Mouse (Mus musculus) liver, embryonic 14.5 days (tissue): ENCODE data around the gene Ccdc15. TPM values are rescaled to one million over a fixed set of nuclear protein-coding genes. Genes with fewer than 3 reads are reported as not detected.

Experiments
- ATAC-seq: fragments of 200-750 bp; cut with Nextera tagmentation; 2 replicates; pipeline ENCODE4 v1.8.0; 2017; ENCODE audit warnings: moderate number of reproducible peaks, mild to moderate bottlenecking, moderate library complexity; ENCODE audit not compliant: insufficient read depth
- DNase-seq, 3 experiments: peaks; one replicate each; pipeline ENCODE4 v3.0.0-alpha.2; 2012 to 2013; ENCODE audit warnings: low read depth in 3 of 3, low spot score in 3 of 3
- H3K27ac ChIP-seq: fragments of 300-500 bp; sonication (generic); 2 replicates; pipeline ENCODE4 v1.5.1; 2014; ENCODE audit warnings: moderate library complexity, mild to moderate bottlenecking, control low read depth, inconsistent platforms
- H3K27me3 ChIP-seq: fragments of 300-500 bp; sonication (generic); 2 replicates; pipeline ENCODE4 v1.6.1; 2014; ENCODE audit warnings: mild to moderate bottlenecking, low read length, moderate library complexity; ENCODE audit not compliant: control insufficient read depth, insufficient read depth
- H3K36me3 ChIP-seq: fragments of 300-500 bp; sonication (generic); replicated peaks from 2 replicates; pipeline ENCODE4 v1.6.1; 2014; ENCODE audit warnings: low read depth; ENCODE audit not compliant: control insufficient read depth, insufficient read depth
- H3K4me1 ChIP-seq, 2 experiments: fragments of 200-500 bp in 1 of 2; fragments of 300-500 bp in 1 of 2; sonication (generic) in 1 of 2; replicated peaks; 2 replicates each; pipeline ENCODE4 v1.6.1; 2012 to 2014; ENCODE audit warnings: antibody characterized with exemption in 1 of 2, inconsistent platforms in 1 of 2, low read length in 1 of 2; ENCODE audit not compliant: control insufficient read depth in 2 of 2, insufficient read depth in 2 of 2
- H3K4me2 ChIP-seq: fragments of 300-500 bp; sonication (generic); 2 replicates; pipeline ENCODE4 v1.6.1; 2014; ENCODE audit warnings: low read depth, mild to moderate bottlenecking, control low read depth, moderate library complexity
- H3K4me3 ChIP-seq, 2 experiments: fragments of 200-500 bp in 1 of 2; fragments of 300-500 bp in 1 of 2; sonication (generic) in 1 of 2; 2 replicates each; pipeline ENCODE4 v1.5.1; 2012 to 2014; ENCODE audit warnings: low read depth in 2 of 2, low read length in 2 of 2, mild to moderate bottlenecking in 2 of 2, control low read depth in 1 of 2, inconsistent platforms in 1 of 2, moderate library complexity in 1 of 2; ENCODE audit not compliant: insufficient read depth in 1 of 2
- H3K9ac ChIP-seq: fragments of 300-500 bp; sonication (generic); replicated peaks from 2 replicates; pipeline ENCODE4 v1.6.1; 2014; ENCODE audit warnings: mild to moderate bottlenecking, control low read depth, moderate library complexity
- H3K9me3 ChIP-seq: fragments of 300-500 bp; sonication (generic); 2 replicates; pipeline ENCODE4 v1.6.1; 2016; ENCODE audit warnings: low read length, mixed read lengths; ENCODE audit not compliant: control insufficient read depth
- CTCF ChIP-seq: IDR thresholded peaks from 2 replicates; pipeline ENCODE4 v1.5.1; 2016; ENCODE audit warnings: antibody characterized with exemption, low read depth, control low read depth
- EP300 ChIP-seq: IDR thresholded peaks from 2 replicates; pipeline ENCODE4 v1.6.1; 2016; ENCODE audit warnings: antibody characterized with exemption, low read depth
- WGBS: fragments of 180-500 bp; shearing (Covaris S2); extraction: QIAGEN DNeasy Blood & Tissue Kit; methylation state at CpG from one replicate; pipeline ENCODE4 v1.1.7; 2014; ENCODE audit not compliant: insufficient replicate concordance; 5-methylcytosine and 5-hydroxymethylcytosine counted together
- polyA plus RNA-seq, 2 experiments: library from polyadenylated mRNA; depleted of rRNA in 1 of 2; stranded (reverse) in 1 of 2; unstranded in 1 of 2; fragments of >200 nt; fragmentation: Nextera tagmentation in 1 of 2; extraction: Ambion mirVana in 1 of 2; gene quantifications; 2 replicates each; pipeline versions ENCODE4 v1.2.1 to v1.2.3; 2012 to 2014

Ccdc15 gene
- polyA plus RNA-seq, 2 experiments: 1.5 to 3.0 TPM

- H3K9me3 ChIP-seq: no peaks in the 10 kb centered on the region
- H3K27me3 ChIP-seq: no peaks in the 10 kb centered on the region
- no peak for ATAC-seq
- H3K4me1 ChIP-seq: peaks cover 0 to 4% of the 10 kb centered on the region in 2 experiments; a peak in 1 of 4 replicates
- DNase-seq: no peak
- H3K4me2 ChIP-seq: no peak overlapping the region
- TF ChIP-seq EP300: no peak
- no peak for TF ChIP-seq CTCF
- no peak overlapping the region for H3K27ac ChIP-seq
- H3K9ac ChIP-seq: no peak overlapping the region
- H3K36me3 ChIP-seq: no peaks in the 10 kb centered on the region
- H3K4me3 ChIP-seq: no peak overlapping the region
These were observed 100.8 kb downstream of the Ccdc15 start for GRCm38 (mm10) chr9:37247429-37247828.

DNA sequence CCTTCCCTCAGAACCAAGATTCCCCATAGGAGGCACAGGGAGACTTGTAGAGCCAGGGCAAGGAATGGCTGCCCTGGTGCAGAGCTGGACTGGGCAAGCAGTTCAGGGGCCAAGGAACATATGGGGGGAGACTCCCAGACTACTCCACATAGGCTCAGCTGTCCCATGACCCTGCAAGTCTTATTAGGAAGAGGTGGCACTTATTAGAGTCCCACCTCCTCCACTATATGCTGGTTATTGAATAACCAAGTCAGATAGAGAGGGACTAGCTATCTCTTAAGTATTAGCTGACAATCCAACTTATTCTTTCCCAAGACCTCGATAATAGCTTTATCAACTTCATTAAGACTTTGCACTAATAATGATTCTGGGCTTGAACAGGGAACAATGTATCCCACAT is 102.4 kb downstream of the Ccdc15 start:
- Histone ChIP-seq H3K27ac (no peak overlapping the region), H3K4me2 (no peak overlapping the region), H3K36me3 (no peaks in the 10 kb centered on the region), H3K9ac (no peak overlapping the region), H3K9me3 (no peaks in the 10 kb centered on the region), H3K27me3 (no peaks in the 10 kb centered on the region), H3K4me1 (peaks cover 0 to 4% of the 10 kb centered on the region in 2 experiments; a peak in 1 of 4 replicates), H3K4me3 (no peak overlapping the region)
- no peak for ATAC-seq
- TF ChIP-seq CTCF (no peak), EP300 (no peak)
- DNase-seq: no peak
- WGBS: 79% methylated on average over 1 of the region's 1 CpGs

DNA sequence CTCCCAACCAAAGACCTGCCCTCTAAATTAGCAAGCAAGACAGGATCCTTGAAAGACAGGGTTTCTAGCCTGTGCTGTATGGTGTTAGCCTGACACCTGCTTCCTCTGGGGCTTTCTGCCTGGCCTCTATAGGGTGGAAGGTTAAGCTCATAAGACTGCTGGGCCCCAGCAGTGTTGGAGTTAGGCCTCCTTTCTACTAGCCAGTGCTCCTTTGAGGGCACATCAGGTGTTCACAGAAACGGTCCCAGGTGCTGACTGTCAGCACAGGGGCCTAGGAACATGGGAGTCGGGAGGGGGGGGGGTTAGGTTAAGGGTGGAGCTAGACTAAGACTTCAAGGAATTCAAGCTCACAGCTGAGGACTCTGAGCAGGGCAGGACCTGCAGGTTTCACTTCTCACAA is 102.8 kb downstream of the Ccdc15 start:
- no peak for ATAC-seq
- 36% methylated on average over 2 of the region's 2 CpGs for WGBS

GRCm38 (mm10) chr9:37244600-37244999 is 103.6 kb downstream of the Ccdc15 start:
- H3K36me3 ChIP-seq: no peaks in the 10 kb centered on the region
- H3K27ac ChIP-seq: no peak overlapping the region
- no peak for ATAC-seq
- WGBS: 40% methylated on average over 1 of the region's 1 CpGs
- no peak for DNase-seq
- H3K4me3 ChIP-seq: no peak overlapping the region
- no peaks in the 10 kb centered on the region for H3K27me3 ChIP-seq
- no peak for TF ChIP-seq CTCF
- TF ChIP-seq EP300: no peak
- H3K4me2 ChIP-seq: no peak overlapping the region
- peaks cover 0 to 4% of the 10 kb centered on the region in 2 experiments; a peak in 1 of 4 replicates for H3K4me1 ChIP-seq
- H3K9me3 ChIP-seq: no peaks in the 10 kb centered on the region
- no peak overlapping the region for H3K9ac ChIP-seq

More for the DNA sequence above, 102.8 kb downstream of the Ccdc15 start:
- Histone ChIP-seq H3K36me3 (no peaks in the 10 kb centered on the region), H3K9ac (no peak overlapping the region), H3K4me3 (no peak overlapping the region), H3K4me2 (no peak overlapping the region), H3K27ac (no peak overlapping the region), H3K4me1 (peaks cover 0 to 4% of the 10 kb centered on the region in 2 experiments; a peak in 1 of 4 replicates), H3K27me3 (no peaks in the 10 kb centered on the region), H3K9me3 (no peaks in the 10 kb centered on the region)
- no peak for DNase-seq
- TF ChIP-seq CTCF (no peak), EP300 (no peak)

DNA sequence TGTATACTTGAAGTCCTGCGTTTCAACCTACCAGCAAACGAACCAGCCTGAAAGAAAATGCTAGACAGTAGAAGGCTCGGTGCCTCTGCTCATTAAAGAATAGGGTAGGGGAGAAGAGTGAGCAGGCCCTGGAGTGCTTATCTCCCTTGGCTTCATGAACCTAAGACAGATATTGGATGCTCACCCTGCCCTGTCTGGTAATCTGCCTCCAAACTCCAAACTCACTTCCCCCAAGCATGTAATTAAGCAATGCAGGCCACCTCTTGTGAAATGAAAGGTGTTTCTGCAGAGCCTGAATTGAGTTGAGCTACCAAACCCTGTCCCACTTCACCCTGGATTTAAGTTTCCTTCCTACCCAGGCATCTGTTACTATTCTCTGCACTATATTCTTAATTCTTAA is 105.5 kb downstream of the Ccdc15 start:
- peaks cover 0 to 4% of the 10 kb centered on the region in 2 experiments; a peak in 1 of 4 replicates for H3K4me1 ChIP-seq
- H3K9ac ChIP-seq: no peak overlapping the region
- 54% methylated on average over 3 of the region's 3 CpGs for WGBS
- DNase-seq: no peak
- no peak overlapping the region for H3K4me2 ChIP-seq
- H3K27ac ChIP-seq: no peak overlapping the region
- no peaks in the 10 kb centered on the region for H3K9me3 ChIP-seq
- H3K27me3 ChIP-seq: no peaks in the 10 kb centered on the region
- no peak for TF ChIP-seq CTCF
- TF ChIP-seq EP300: no peak
- no peaks in the 10 kb centered on the region for H3K36me3 ChIP-seq
- no peak for ATAC-seq
- no peak overlapping the region for H3K4me3 ChIP-seq
